Mouse (Mus musculus) splenic B cell, adult 2 months (primary cell): ENCODE data around the gene Fam166a.
A peak's percentile ranks its signal among the peaks of the same experiment; 100 is the strongest.

Source experiments
- DNase-seq: peaks from one replicate; pipeline ENCODE4 v3.0.0-alpha.2; 2011; ENCODE audit warnings: low read depth, low spot score
- H3K27me3 ChIP-seq: 2 replicates; pipeline ENCODE4 v1.6.1; 2012; ENCODE audit warnings: mild to moderate bottlenecking, low read length, moderate library complexity, mixed read lengths; ENCODE audit not compliant: control insufficient read depth, poor library complexity, insufficient read depth, severe bottlenecking
- H3K36me3 ChIP-seq: 2 replicates; pipeline ENCODE4 v1.6.1; 2012; ENCODE audit warnings: mild to moderate bottlenecking, low read length, moderate library complexity, mixed read lengths; ENCODE audit not compliant: control insufficient read depth, poor library complexity, insufficient read depth, severe bottlenecking

Gene Fam166a

GRCm38 (mm10) chr2:25218445-25218844 lies at the start of gene Fam166a:
Fam166a (plus strand) TSS chr2:25218745.
- no peaks in the 10 kb centered on the region; the same call in 1 of the 2 replicates for H3K36me3 ChIP-seq
- DNase-seq, result no peak
- no peaks in the 10 kb centered on the region for H3K27me3 ChIP-seq

GRCm38 (mm10) chr2:25169778-25170177 lies 48.8 kb upstream of the Fam166a start:
- no peaks in the 10 kb centered on the region for H3K36me3 ChIP-seq
- no peak for DNase-seq
- no peaks in the 10 kb centered on the region for H3K27me3 ChIP-seq

GRCm38 (mm10) chr2:25170326-25171100 lies 48.0 kb upstream of the Fam166a start:
- H3K27me3 ChIP-seq, result no peaks in the 10 kb centered on the region
- peak; percentile 20 for DNase-seq
- no peaks in the 10 kb centered on the region for H3K36me3 ChIP-seq

- H3K27me3 ChIP-seq, result no peaks in the 10 kb centered on the region
- no peak for DNase-seq
- no peaks in the 10 kb centered on the region for H3K36me3 ChIP-seq
Measured at GRCm38 (mm10) chr2:25171101-25171768, 47.3 kb upstream of the Fam166a start.

- Histone ChIP-seq H3K36me3 (no peaks in the 10 kb centered on the region), H3K27me3 (no peaks in the 10 kb centered on the region)
- DNase-seq, result no peak
Measured at GRCm38 (mm10) chr2:25171769-25172153, 46.8 kb upstream of the Fam166a start.

- H3K27me3 ChIP-seq, result no peaks in the 10 kb centered on the region
- no peak for DNase-seq
- H3K36me3 ChIP-seq, result no peaks in the 10 kb centered on the region
Measured at GRCm38 (mm10) chr2:25172629-25173028, 45.9 kb upstream of the Fam166a start.

GRCm38 (mm10) chr2:25173821-25174220 lies 44.7 kb upstream of the Fam166a start:
- Histone ChIP-seq H3K36me3 (no peaks in the 10 kb centered on the region), H3K27me3 (no peaks in the 10 kb centered on the region)
- no peak for DNase-seq

- no peak for DNase-seq
- Histone ChIP-seq H3K27me3 (no peaks in the 10 kb centered on the region), H3K36me3 (no peaks in the 10 kb centered on the region; the same call in 1 of the 2 replicates)
Measured at GRCm38 (mm10) chr2:25174866-25175689, 43.5 kb upstream of the Fam166a start.

GRCm38 (mm10) chr2:25175690-25176078 lies 42.9 kb upstream of the Fam166a start:
- no peak for DNase-seq
- no peaks in the 10 kb centered on the region for H3K27me3 ChIP-seq
- no peaks in the 10 kb centered on the region; the same call in 1 of the 2 replicates for H3K36me3 ChIP-seq

- Histone ChIP-seq H3K27me3 (no peaks in the 10 kb centered on the region), H3K36me3 (no peaks in the 10 kb centered on the region; the same call in 1 of the 2 replicates)
- no peak for DNase-seq
Measured at GRCm38 (mm10) chr2:25176573-25176972, 42.0 kb upstream of the Fam166a start.

- DNase-seq, result no peak
- Histone ChIP-seq H3K27me3 (no peaks in the 10 kb centered on the region), H3K36me3 (no peaks in the 10 kb centered on the region; the same call in 1 of the 2 replicates)
Measured at GRCm38 (mm10) chr2:25177076-25177475, 41.5 kb upstream of the Fam166a start.

- DNase-seq, result no peak
- Histone ChIP-seq H3K27me3 (no peaks in the 10 kb centered on the region), H3K36me3 (no peaks in the 10 kb centered on the region; the same call in 1 of the 2 replicates)
Measured at GRCm38 (mm10) chr2:25177685-25178084, 40.9 kb upstream of the Fam166a start.

- H3K27me3 ChIP-seq, result no peaks in the 10 kb centered on the region
- no peak for DNase-seq
- no peaks in the 10 kb centered on the region; the same call in 1 of the 2 replicates for H3K36me3 ChIP-seq
Measured at GRCm38 (mm10) chr2:25178285-25178972, 40.1 kb upstream of the Fam166a start.

GRCm38 (mm10) chr2:25179566-25180217 lies 38.9 kb upstream of the Fam166a start:
- Histone ChIP-seq H3K27me3 (no peaks in the 10 kb centered on the region), H3K36me3 (no peaks in the 10 kb centered on the region; the same call in 1 of the 2 replicates)
- DNase-seq, result no peak
